Mouse (Mus musculus): ENCODE results near the gene Cpn2. TPM values are rescaled to one million over a fixed set of nuclear protein-coding genes. Genes with fewer than 3 reads are reported as not detected.

Cpn2 gene
- total RNA-seq, 2 experiments from 2014 or later, result not detected

Other genes starting within 250 kb of the Cpn2 start
- 1.5 and 6.9 TPM in 2 replicates for gene Hes1, start 203.1 kb downstream of the Cpn2 start, total RNA-seq (2014; fragmentation: Nextera tagmentation)
- gene Hes1, start 203.1 kb downstream of the Cpn2 start, total RNA-seq (2017), result 2.9 and 5.1 TPM in 2 replicates
- gene Lrrc15, start 15.8 kb upstream of the Cpn2 start, total RNA-seq (2014; fragmentation: Nextera tagmentation), result not detected in 2 replicates
- gene Lrrc15, start 15.8 kb upstream of the Cpn2 start, total RNA-seq (2017), result not detected in 2 replicates
- 9.4 and 13.1 TPM in 2 replicates for gene Gp5, start 43.3 kb upstream of the Cpn2 start, total RNA-seq (2014; fragmentation: Nextera tagmentation)
- 14.5 and 17.1 TPM in 2 replicates for gene Gp5, start 43.3 kb upstream of the Cpn2 start, total RNA-seq (2017)
- 161 and 194 TPM in 2 replicates for gene Atp13a3, start 138.5 kb upstream of the Cpn2 start, total RNA-seq (2014; fragmentation: Nextera tagmentation)
- gene Atp13a3, start 138.5 kb upstream of the Cpn2 start, total RNA-seq (2017), result 128 and 155 TPM in 2 replicates

Measured in megakaryocyte-erythroid progenitor cell, adult 5-6 weeks (primary cell).